Mouse (Mus musculus) myocyte (in vitro differentiated cells): ENCODE data around the gene Cacng1. TPM values are rescaled to one million over a fixed set of nuclear protein-coding genes. Genes with fewer than 3 reads are reported as not detected.

ENCODE experiments used
- H3K27me3 ChIP-seq: one replicate; pipeline ENCODE4 v1.6.1; 2011; ENCODE audit not compliant: control insufficient read depth, insufficient read depth, insufficient read length
- H3K36me3 ChIP-seq: one replicate; pipeline ENCODE4 v1.6.1; 2011; ENCODE audit not compliant: control insufficient read depth, insufficient read depth
- H3K4me2 ChIP-seq: one replicate; pipeline ENCODE4 v1.6.1; 2011; ENCODE audit warnings: low read depth, control low read depth
- H3K4me3 ChIP-seq: one replicate; pipeline ENCODE4 v1.5.1; 2011; ENCODE audit warnings: mild to moderate bottlenecking, control low read depth, moderate library complexity
- H3K79me2 ChIP-seq: one replicate; pipeline ENCODE4 v1.6.1; 2011; ENCODE audit not compliant: control insufficient read depth, insufficient read depth
- H3ac ChIP-seq: one replicate; pipeline ENCODE4 v1.6.1; 2011; ENCODE audit not compliant: control insufficient read depth, insufficient read length
- CEBPB ChIP-seq: IDR thresholded peaks from 2 replicates; pipeline ENCODE4 v1.6.1; 2011; ENCODE audit warnings: mild to moderate bottlenecking, moderate library complexity; ENCODE audit not compliant: poor library complexity, insufficient read depth, severe bottlenecking
- E2F4 ChIP-seq: IDR thresholded peaks from one replicate; pipeline ENCODE4 v1.6.1; 2011; ENCODE audit warnings: mild to moderate bottlenecking, control low read depth, moderate library complexity; ENCODE audit not compliant: insufficient read depth
- MAX ChIP-seq: IDR thresholded peaks from one replicate; pipeline ENCODE4 v1.6.1; 2011; ENCODE audit warnings: low read depth, mild to moderate bottlenecking, control low read depth
- MYOD1 ChIP-seq, 3 experiments: IDR thresholded peaks; one replicate each; pipeline ENCODE4 v1.6.1; 2011; ENCODE audit warnings: control low read depth in 2 of 3, low read depth in 2 of 3, mild to moderate bottlenecking in 2 of 3, moderate library complexity in 1 of 3; ENCODE audit not compliant: insufficient read length in 2 of 3, control insufficient read depth in 1 of 3
- MYOG ChIP-seq, 3 experiments: IDR thresholded peaks; one replicate each; pipeline ENCODE4 v1.6.1; 2011; ENCODE audit warnings: control low read depth in 2 of 3, low read depth in 2 of 3, mild to moderate bottlenecking in 2 of 3; ENCODE audit not compliant: insufficient read length in 2 of 3, control insufficient read depth in 1 of 3, insufficient read depth in 1 of 3
- POLR2A ChIP-seq: IDR thresholded peaks from one replicate; pipeline ENCODE4 v1.6.1; 2011; ENCODE audit warnings: low read depth, mild to moderate bottlenecking, control low read depth, moderate library complexity; ENCODE audit not compliant: insufficient read length
- POLR2AphosphoS2 ChIP-seq: IDR thresholded peaks from one replicate; pipeline ENCODE4 v1.6.1; 2011; ENCODE audit warnings: low read depth, control low read depth; ENCODE audit not compliant: insufficient read length
- REST ChIP-seq: IDR thresholded peaks from one replicate; pipeline ENCODE4 v1.6.1; 2011; ENCODE audit warnings: mild to moderate bottlenecking, control low read depth, moderate library complexity; ENCODE audit not compliant: insufficient read depth, insufficient read length
- SRF ChIP-seq: IDR thresholded peaks from one replicate; pipeline ENCODE4 v1.6.1; 2011; ENCODE audit warnings: low read depth; ENCODE audit not compliant: control insufficient read depth, insufficient read length
- TCF12 ChIP-seq: IDR thresholded peaks from one replicate; pipeline ENCODE4 v1.6.1; 2011; ENCODE audit warnings: mild to moderate bottlenecking, control low read depth; ENCODE audit not compliant: poor library complexity, insufficient read depth, severe bottlenecking
- TCF3 ChIP-seq: IDR thresholded peaks from one replicate; pipeline ENCODE4 v1.6.1; 2011; ENCODE audit warnings: low read depth, control low read depth; ENCODE audit not compliant: insufficient read length
- USF1 ChIP-seq: IDR thresholded peaks from one replicate; pipeline ENCODE4 v1.6.1; 2011; ENCODE audit warnings: low read depth, mild to moderate bottlenecking, control low read depth, moderate library complexity
- polyA plus RNA-seq: library from polyadenylated mRNA; unstranded; fragments of >200 nt; fragmentation: generic; extraction: Trizol; gene quantifications from one replicate; pipeline ENCODE4 v1.2.1, GENCODE M21; 2012; ENCODE audit warnings: missing spikeins

Gene Cacng1
- polyA plus RNA-seq, 1 experiment, result 603 TPM

GRCm38 (mm10) chr11:107703272-107704134 is 12.8 kb downstream of the Cacng1 start:
- Histone ChIP-seq H3K79me2 (no peaks in the 10 kb centered on the region), H3K4me3 (no peak overlapping the region), H3ac (no peak overlapping the region), H3K36me3 (no peaks in the 10 kb centered on the region), H3K27me3 (no peaks in the 10 kb centered on the region), H3K4me2 (no peak overlapping the region)
- TF ChIP-seq TCF3 (no peak), POLR2AphosphoS2 (peak; percentile 57), POLR2A (peak; percentile 53)

GRCm38 (mm10) chr11:107699967-107700366 is 16.4 kb downstream of the Cacng1 start:
- Histone ChIP-seq H3K79me2 (no peaks in the 10 kb centered on the region), H3K4me2 (no peak overlapping the region), H3K4me3 (no peak overlapping the region), H3K27me3 (no peaks in the 10 kb centered on the region), H3ac (no peak overlapping the region), H3K36me3 (no peaks in the 10 kb centered on the region)
- TF ChIP-seq TCF12 (no peak), POLR2AphosphoS2 (peak; percentile 61)

GRCm38 (mm10) chr11:107693338-107693737 is 23.0 kb downstream of the Cacng1 start:
- Histone ChIP-seq H3K4me3 (no peak overlapping the region), H3K36me3 (no peaks in the 10 kb centered on the region), H3K27me3 (no peaks in the 10 kb centered on the region), H3ac (no peak overlapping the region), H3K4me2 (no peak overlapping the region), H3K79me2 (no peaks in the 10 kb centered on the region)
- no peak for TF ChIP-seq POLR2AphosphoS2
- TF ChIP-seq E2F4, result no peak
- TF ChIP-seq TCF12, result no peak
- no peak for TF ChIP-seq MAX
- no peak for TF ChIP-seq REST
- TF ChIP-seq POLR2A, result no peak
- TF ChIP-seq MYOG (IDR thresholded peaks at IDR 0.05; ENCODE audit: control insufficient read depth in 1 of 3, insufficient read depth in 1 of 3, insufficient read length in 2 of 3, low read depth in 2 of 3), result no peak
- no peak for TF ChIP-seq SRF
- no peak for TF ChIP-seq MYOD1 (IDR thresholded peaks at IDR 0.05; ENCODE audit: control insufficient read depth in 1 of 3, insufficient read length in 2 of 3, low read depth in 2 of 3)
- no peak for TF ChIP-seq TCF3
- TF ChIP-seq USF1, result no peak
- TF ChIP-seq CEBPB, result no peak

- Histone ChIP-seq H3K79me2 (no peaks in the 10 kb centered on the region), H3K27me3 (no peaks in the 10 kb centered on the region), H3K36me3 (peaks cover 4% of the 10 kb centered on the region), H3K4me2 (no peak overlapping the region), H3ac (no peak overlapping the region), H3K4me3 (no peak overlapping the region)
- TF ChIP-seq MAX, result no peak
- TF ChIP-seq MYOG (IDR thresholded peaks at IDR 0.05; ENCODE audit: control insufficient read depth in 1 of 3, insufficient read depth in 1 of 3, insufficient read length in 2 of 3, low read depth in 2 of 3), result no peak
- TF ChIP-seq POLR2A, result no peak
- no peak for TF ChIP-seq CEBPB
- no peak for TF ChIP-seq TCF3
- no peak for TF ChIP-seq USF1
- TF ChIP-seq REST, result no peak
- no peak for TF ChIP-seq POLR2AphosphoS2
Measured at GRCm38 (mm10) chr11:107691569-107691968, 24.8 kb downstream of the Cacng1 start.

- H3K36me3 ChIP-seq, result peaks cover 4% of the 10 kb centered on the region
- H3K4me3 ChIP-seq, result no peak overlapping the region
- no peaks in the 10 kb centered on the region for H3K79me2 ChIP-seq
- TF ChIP-seq CEBPB (no peak), SRF (no peak), POLR2A (no peak), E2F4 (no peak), MYOG (IDR thresholded peaks at IDR 0.05; ENCODE audit: control insufficient read depth in 1 of 3, insufficient read depth in 1 of 3, insufficient read length in 2 of 3, low read depth in 2 of 3) (no peak), REST (no peak), MAX (no peak), MYOD1 (IDR thresholded peaks at IDR 0.05; ENCODE audit: control insufficient read depth in 1 of 3, insufficient read length in 2 of 3, low read depth in 2 of 3) (no peak), POLR2AphosphoS2 (no peak), USF1 (no peak), TCF3 (no peak), TCF12 (no peak)
- no peaks in the 10 kb centered on the region for H3K27me3 ChIP-seq
- H3K4me2 ChIP-seq, result no peak overlapping the region
- no peak overlapping the region for H3ac ChIP-seq
Measured at GRCm38 (mm10) chr11:107688480-107688879, 27.8 kb downstream of the Cacng1 start.
